Mouse (Mus musculus): ENCODE measurements around the gene Rab11fip5. TPM values are rescaled to one million over a fixed set of nuclear protein-coding genes. Genes with fewer than 3 reads are reported as not detected.
A peak's percentile ranks its signal among the peaks of the same experiment; 100 is the strongest.

Rab11fip5 gene
- total RNA-seq, 2 experiments from 2014 or later = 39.4 to 41.1 TPM

DNA sequence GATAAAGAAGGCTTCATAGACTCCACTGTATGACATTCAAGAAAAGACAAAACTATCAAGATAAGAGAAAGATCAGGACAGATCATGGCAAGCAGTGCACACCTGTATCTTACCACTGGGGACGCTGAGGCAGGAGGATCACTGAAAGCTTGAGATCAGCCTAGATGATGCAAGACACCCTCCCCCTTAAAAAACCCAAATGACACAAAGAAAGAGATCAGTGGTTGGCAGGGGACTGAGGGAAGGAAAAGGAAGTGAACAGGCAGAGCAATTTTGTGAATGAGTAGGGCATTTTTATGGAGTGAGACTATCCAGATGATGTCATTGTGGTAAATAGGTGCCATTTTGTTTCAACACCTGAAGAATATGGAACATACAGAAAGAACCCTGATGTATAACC is 24.3 kb downstream of the Rab11fip5 start:
- no peak for DNase-seq (ENCODE audit: low spot score in 2 of 2)

DNA sequence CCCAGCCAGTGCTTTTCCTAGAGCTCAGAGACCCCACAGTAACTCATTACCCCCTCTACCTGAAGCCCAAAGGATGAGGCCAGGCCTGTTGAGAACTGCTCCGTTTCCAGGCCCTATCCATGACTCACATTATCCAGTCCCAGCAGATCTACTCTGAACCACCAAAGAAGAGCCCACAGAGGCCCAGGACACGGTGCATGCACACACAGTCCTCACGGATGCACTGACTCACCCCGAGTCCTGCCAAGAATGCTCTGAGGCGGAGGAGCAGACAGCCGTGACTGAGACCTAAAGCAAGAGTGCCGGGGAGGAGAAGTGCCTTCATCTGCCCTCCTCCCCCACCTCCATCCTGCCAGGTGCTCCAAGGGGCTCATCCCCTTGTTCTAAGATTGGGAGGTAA is 25.2 kb downstream of the Rab11fip5 start:
- DNase-seq (ENCODE audit: low spot score in 2 of 2) = peak in 1 of 2 experiments; percentile 42

DNA sequence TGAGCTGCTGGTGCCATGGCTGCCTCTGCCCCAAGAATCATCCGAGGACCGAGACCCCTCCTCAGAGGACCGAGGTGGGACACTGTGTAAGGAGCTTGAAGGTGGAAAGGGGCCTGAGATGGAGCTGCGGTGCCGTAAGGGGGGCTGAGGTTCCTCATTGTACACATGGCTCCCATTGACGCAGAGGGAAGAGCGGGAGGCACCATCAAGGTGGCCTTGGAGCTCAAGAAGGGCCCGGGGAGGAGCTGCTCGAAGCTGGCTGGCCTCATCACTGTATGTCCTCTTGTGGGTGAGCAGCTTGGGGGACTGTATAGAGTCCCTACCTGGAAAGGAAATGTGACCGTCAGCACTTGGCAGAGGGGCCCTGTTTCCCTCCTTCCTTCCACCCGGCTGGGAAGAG is 26.3 kb downstream of the Rab11fip5 start:
- no peak for DNase-seq (ENCODE audit: low spot score in 2 of 2)

DNA sequence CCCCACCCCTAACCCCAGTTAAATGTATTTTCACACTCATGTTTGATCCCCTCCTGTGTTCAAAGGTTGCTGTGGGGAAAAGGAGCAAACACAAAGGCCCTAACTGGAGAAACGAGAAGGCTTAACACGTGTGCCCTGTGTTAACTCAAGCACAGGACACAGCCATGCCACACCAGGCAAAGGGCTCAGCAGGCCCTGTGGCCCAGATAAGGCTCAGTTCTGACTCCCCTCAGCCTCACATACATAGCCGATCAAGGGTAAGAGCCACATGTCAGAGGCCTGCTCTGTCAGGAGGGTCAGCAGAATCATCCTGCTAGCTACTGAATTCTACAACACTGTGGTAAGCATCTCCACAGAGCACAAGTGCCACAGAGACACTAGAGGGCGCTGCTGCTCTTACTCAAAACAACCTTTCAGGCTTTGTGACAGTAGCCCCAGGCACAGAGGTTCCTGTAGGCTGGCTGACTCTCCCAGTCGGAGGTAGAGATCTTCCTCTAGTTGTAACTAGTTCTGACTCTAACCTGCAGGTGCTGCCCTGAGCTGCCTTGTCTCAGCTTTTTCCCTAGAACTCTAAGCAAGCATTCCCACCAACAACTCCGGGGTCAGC is 28.3 kb downstream of the Rab11fip5 start:
- peak; percentile 49 to 68 for DNase-seq (ENCODE audit: low spot score in 2 of 2)

DNA sequence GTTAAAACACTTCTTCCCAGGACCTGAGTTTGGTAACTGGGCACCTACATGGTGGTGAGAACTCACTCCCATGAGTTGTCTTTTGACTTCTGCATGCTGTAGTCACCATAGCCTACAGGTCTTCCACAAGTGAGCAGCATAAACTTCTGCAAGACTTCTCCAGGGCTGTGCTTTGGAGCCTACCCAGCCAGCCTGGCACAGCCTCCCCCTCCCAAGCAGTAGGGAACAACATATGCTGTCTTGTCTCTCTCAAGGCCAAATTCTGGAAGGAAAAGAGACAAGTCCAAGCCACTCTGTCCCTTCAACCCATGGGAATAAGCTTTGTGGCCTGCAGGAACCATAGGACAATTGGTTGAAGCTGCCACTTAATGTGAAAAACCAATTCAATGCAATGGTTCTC is 29.5 kb downstream of the Rab11fip5 start:
- no peak for DNase-seq (ENCODE audit: low spot score in 2 of 2)

DNA sequence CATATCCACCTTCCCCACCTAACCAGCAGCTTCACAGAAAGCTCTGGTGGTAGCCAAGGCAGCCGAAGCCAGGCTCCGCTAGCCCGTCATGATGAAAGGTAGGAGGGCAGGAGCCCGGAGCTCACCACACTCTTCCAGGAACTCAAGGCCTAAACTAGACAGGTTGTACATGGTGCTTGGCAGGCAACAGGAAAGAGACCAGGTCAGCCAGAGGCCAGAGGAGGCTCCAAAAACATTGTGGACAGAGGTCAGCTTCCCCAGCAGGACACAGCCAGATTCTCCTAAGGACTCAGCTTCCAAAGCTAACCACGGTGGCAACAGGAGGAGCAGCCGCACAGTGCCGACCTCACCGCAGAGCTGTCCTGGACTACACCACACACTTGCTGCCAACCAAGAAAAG is 31.4 kb downstream of the Rab11fip5 start:
- DNase-seq (ENCODE audit: low spot score in 2 of 2) = no peak

DNA sequence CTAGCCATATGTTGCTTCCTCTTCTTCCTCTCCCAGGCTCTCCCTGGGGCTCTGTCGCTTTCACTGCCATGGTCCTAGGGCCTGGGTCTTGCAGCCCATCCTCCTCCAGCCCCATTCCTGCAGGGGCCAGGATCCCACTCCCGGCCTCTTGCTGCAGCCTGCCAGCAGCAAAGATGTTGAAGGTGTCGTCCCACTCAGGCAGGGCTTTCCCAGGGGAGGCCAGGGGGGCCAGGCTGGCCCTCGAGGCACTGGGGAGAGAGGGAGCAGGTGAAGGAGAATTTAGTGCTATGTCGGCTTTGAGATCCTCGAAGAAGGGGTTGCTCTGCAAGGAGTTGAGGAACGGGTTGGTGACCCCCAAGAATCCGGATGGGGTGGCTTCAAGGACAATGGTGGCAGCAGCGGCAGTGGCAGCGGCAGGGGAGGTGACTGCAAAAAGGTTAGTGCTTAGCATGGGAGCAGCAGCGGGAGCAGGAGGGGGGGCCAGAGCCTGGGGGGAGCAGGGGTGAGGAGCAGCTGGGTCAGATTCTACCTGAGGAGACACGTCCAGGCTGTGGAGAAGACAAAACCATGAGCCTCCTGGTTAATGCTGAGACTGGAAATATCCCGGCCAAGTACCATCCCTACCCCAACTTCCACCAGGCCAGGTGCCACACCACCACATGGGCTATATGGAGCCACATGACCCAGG is 32.5 kb downstream of the Rab11fip5 start:
- no peak for DNase-seq (ENCODE audit: low spot score in 2 of 2)

DNA sequence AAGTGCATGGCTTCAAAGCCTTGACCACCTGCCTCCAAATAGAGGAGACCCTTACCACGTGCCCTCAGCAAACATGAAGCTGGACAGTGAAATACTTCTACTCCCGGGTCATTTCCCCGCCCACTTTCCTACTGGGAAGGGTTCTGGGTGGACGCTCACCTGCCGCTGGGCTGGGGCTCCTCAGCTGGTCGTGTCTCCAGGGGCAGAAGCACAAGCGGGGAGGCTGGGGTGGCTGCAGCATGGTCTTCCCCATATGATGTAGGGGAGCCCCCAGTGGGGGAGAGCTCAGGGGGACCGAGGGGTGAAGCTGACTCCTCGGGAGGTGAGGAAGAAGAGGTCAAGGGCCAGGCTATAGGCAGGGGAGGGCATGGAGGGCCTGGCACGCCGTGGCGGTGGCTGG is 34.2 kb downstream of the Rab11fip5 start:
- DNase-seq (ENCODE audit: low spot score in 2 of 2) = no peak

DNA sequence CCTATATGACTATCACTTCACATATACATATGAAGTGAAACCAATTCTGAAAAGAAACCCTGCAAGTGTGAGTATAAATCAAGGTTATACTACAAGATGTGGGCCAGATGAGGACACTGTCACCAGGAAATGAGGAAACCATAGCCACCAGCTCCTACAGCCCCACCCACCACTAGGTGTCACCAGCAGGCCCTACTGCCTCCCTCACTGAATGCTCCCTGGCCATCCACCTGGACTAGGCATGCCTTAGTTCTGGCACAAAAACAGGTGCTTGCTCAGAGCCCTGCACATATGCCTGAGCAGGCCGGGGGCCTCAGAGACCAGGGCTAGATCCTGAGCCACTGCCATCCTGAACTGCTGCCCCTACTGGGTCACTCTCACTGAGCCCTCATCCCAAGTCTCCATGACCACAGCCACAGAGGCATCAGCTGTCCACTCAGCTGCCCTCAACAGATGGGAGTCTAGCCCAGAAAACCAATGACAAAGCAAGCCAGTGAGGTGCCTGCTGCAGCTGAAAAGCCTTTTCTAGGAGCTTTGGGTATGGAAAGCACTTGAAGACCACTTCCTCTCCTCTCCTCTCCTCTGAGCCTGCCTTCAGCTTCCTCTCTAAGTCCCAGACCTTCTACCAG is 35.0 kb downstream of the Rab11fip5 start:
- DNase-seq (ENCODE audit: low spot score in 2 of 2) = no peak

DNA sequence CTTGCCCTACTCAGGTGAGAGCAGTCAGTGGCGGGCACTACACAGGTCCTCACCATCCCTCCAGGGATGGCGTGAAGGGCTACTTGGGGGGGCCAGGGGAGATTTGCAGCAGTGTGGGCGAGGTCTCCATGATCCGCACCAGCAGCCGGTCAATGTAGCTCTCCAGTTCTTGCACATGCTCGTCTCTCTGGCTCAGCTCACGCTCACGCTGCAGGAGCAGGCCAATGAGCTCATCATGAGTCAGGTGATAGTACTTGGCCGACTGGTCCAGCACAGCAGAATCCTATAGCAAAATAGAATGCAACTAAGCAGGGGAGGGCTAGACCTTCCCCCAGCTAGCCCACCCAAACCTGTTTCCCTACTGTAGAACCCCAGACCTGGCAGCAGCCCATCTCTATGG is 37.5 kb downstream of the Rab11fip5 start:
- DNase-seq (ENCODE audit: low spot score in 2 of 2) = no peak

DNA sequence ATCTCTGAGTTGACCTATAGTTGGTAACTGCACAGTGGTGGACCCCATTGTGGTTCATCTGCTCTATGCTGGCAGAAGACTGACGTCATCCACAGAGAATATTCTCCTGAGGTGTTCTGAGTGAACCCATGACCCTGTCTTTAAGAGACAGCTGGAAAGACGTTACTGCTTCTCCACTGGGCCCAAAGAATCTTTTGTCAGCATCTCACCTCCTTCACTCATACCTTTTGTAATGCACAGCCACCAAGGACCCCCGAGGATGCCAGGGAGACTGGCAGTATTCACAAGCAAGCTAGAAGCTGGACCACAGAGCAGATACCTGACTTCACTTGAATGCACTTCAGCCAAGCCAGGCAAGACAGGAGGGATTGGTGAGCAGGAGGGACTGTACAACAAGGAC is 39.1 kb downstream of the Rab11fip5 start:
- no peak for DNase-seq (ENCODE audit: low spot score in 2 of 2)

DNA sequence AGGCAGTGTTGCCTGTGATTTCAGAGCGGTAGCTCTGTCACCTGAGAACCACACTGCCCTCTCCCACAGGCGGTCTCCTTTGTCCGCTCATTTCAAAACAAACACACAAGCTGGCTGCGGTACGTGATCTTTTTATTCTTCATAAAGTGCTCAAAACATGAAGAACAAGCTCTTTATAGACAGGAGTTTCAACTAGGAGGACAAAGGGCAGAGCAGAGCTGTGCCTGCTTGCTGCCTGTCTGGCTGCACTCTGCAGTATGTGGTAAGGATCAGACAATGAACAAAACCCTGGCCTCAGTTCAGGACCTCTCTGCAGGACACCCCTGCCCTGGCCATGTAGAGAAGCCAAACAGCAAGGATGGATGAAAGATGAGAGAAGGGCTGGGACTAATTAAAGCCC is 39.6 kb downstream of the Rab11fip5 start:
- no peak for DNase-seq (ENCODE audit: low spot score in 2 of 2)

DNA sequence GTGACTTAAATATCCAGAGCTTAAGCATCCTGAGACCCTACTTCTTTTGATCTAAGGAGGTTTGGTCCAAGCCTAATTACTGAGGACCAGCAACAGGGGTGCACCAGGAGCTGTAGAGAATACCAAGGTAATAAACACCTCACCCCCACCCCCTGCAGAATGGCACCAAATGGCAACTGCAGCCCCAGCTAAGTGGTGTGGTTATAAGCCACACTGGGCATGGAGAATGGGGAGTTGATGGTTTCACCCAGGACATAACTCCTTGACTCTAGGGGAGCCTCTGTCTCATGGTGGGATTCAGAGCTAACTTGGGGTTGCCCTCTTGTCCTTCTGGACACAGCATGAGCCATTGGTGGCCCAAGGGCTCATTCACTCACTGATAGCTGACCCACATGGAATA is 40.2 kb downstream of the Rab11fip5 start:
- no peak for DNase-seq (ENCODE audit: low spot score in 2 of 2)

DNA sequence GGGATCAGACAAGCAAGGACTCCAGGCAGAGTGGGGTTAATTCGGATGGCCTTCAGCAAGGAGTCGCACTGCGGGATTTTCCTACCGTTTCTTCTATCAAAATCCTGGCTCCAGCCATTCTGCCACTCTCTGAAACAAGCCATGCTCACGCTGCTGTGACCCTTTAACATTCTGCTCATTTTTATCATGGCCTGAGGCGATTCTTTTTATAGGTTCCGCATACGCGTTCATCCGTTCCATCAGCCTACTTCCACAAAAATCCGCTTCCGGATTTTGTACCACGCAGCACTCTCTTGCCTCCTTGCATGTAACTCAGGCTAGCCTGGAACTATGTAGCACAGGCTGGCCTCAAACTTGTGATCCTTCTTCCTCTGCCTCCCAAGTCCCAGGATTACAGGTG is 40.7 kb downstream of the Rab11fip5 start:
- no peak for DNase-seq (ENCODE audit: low spot score in 2 of 2)

DNA sequence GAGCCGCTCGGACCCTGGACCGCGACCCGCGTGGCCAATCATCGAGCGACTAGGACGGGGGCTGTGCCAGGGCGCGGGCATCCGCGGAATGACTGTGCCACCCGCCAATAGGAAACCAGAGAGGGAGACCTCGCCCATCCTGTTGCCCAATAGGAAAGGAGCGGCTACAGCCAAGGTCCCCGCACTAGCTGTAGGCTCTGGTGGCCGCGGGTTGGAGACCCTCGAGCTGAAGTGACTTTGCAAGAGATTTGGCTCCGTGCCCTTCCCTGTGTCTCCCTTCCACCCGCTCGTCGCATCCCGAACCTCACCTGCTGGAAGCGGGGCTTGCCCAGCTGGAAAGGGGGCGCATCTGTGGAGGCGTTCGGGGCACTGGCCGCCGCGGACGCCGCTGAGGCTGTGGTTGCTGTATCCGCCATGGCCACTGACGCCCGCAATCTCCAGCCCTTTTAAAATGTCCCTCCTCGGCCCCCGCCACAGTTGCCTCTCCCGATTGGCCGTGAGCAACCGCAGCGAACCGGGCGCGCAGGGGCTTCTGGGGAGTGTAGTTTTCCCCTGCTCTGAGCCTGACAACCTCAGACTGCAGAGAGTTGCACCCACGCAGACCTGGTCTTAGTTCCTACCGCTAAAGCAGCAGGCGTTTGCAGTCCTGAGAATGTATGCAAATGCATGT is 41.3 kb downstream of the Rab11fip5 start, which contains the start of gene Sfxn5:
TSS of gene Sfxn5 (minus strand) at position 423 of the 670 bp plus-strand sequence.
- DNase-seq (ENCODE audit: low spot score in 2 of 2) = peak; percentile 87 to 92

DNA sequence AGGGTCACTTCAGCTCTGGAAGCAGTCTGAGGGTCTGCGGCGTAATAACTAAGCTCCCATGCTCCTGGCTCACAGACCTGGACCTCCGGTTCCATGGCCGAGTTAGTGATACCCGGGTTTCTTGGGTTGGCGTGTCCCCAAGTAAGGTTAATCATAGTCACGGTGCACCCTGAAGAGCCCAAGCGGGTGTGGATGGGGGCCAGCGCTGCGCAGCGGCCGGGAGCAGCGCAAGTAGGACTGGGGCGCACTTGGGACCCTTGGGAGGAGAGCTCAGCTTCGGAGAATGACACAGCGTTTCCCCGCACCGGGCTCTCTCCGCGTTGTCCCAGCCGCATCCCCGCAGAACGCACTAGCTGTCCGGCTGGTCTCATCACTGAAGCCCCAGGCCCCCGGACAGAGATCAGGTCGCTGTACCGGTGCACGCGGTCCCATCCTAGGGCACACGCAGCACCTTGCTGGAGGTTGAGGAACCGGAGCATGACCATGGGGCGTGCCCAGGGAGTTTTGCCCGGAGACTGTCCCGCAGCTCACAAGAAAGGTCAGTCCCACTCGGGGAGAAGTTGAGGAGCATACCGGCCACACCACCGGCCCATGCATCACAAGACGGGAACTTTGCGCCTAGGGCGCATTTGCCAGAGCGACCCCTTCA is 42.0 kb downstream of the Rab11fip5 start:
- DNase-seq (ENCODE audit: low spot score in 2 of 2) = no peak

DNA sequence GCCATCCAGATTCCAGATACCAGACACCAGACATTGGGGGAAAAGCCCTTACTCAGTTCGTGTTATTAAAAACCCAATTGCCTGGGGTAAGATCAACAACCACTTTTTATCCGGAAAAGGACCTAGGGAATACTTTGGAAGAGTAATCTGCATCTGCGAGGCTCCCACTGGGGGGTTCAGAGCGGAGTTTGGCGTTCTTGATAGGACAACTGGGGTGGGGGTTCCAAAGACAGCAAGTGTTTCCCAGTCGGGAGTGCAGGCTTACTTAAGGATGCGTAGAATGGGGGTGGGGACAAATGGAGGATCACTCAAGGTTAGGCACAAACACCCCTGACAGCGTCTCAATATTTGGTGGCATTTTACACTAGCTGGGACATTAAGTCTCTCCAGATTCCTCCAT is 42.7 kb downstream of the Rab11fip5 start:
- DNase-seq (ENCODE audit: low spot score in 2 of 2) = no peak

DNA sequence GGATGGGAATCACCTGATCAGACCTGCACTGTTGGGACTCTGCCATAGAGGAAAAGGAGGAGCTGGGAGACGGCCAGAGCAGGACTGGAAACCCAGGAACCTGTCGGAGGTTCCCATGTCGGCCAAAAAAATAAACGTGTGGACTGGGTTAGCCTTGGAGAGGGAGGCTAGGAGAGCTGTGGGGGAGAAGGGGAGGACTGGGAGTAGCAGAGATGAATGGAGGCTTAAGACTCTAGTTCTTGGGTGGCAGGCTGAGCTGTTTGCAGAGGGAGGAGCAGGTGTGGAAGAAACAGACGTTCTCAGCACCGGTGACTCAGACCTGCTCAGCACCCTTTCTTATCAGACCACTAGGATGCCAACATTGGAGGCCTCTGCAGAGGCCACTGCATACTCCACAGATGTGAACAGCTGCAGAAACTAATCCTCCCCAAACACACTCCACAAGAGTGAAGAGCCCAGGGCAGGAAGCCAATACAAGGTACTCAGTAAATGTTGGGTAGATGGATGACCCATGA is 43.2 kb downstream of the Rab11fip5 start:
- no peak for DNase-seq (ENCODE audit: low spot score in 2 of 2)

DNA sequence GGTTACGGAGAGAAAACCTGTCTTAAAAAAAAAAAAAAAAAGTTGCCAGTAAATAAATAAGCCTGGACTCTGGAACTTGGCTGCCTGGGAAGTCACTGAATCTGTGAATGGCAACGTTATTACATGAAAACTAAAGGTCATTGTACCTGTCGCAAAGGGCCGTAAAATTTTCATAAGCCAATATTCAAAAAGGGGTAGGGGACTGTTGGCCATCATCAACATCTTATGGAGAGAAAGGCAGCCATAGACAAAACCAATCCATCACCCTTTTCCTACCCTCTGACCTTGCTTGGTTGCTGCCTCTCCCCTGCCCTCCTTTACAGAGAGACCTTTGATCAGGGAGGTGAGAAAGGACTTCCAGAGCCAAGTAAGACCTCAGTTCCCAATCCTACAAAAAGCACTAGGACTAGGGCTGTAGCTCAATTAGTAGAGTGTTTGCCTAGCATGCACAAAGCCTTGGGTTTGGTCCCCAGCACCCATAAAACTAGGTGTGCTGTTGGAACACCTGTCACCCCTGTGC is 44.7 kb downstream of the Rab11fip5 start:
- no peak for DNase-seq (ENCODE audit: low spot score in 2 of 2)

DNA sequence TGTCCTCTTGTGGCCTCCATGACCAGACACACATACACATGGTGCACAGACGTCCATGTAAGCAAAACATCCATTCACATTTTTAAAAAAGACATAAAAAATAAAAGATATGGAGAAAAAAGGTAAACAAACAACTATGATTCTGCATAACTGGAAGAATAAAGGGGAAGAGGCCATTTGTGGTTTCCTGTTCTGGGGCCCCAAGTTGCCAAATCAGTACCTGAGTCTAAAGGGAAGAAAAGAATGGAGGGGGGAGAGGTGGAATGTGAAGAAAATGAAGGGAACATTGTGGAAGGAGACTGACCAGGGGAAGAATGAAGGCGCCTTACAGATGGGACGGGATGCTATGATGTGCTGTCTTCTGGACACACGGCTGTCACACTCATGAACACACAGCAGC is 47.9 kb downstream of the Rab11fip5 start:
- no peak for DNase-seq (ENCODE audit: low spot score in 2 of 2)

DNA sequence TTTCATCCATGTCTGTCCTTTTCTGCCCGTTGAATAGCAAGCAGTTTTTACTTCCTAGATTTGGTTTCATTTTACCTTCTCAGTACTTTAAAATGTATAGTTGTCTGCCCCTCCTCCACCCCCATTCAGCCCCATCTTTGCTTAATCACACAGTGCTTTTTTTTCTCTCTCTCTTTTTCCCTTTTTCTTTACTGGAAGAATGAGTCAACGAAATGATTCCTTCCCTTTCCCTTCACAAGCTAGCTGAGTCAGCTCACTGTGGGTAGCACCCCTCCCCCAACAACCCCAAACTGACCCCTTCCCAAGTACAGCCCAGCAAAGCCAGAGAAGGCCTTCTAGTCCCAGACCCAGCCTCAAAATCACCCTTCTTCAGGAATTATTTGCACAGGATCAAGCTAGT is 49.3 kb downstream of the Rab11fip5 start:
- DNase-seq (ENCODE audit: low spot score in 2 of 2) = no peak

Measured in adrenal gland, postnatal 4 days (tissue).